Mouse (Mus musculus) telencephalon, adult 2 months (tissue): Measurements from ENCODE around the gene Gm3411.
"Not testable (repeated sequence)": the region's sequence is repeated elsewhere in the genome, so short reads cannot be mapped to it uniquely, and the experiment has no call there.

Experiments used
- DNase-seq: peaks from one replicate; pipeline ENCODE4 v3.0.0-alpha.2; 2011; ENCODE audit warnings: low read depth, low spot score

Gene Gm3411

GRCm38 (mm10) chr14:6286931-6287715, at the start of gene Gm3411:
Gm3411 (minus strand) TSS chr14:6287250.
- not testable (repeated sequence) for DNase-seq

DNA sequence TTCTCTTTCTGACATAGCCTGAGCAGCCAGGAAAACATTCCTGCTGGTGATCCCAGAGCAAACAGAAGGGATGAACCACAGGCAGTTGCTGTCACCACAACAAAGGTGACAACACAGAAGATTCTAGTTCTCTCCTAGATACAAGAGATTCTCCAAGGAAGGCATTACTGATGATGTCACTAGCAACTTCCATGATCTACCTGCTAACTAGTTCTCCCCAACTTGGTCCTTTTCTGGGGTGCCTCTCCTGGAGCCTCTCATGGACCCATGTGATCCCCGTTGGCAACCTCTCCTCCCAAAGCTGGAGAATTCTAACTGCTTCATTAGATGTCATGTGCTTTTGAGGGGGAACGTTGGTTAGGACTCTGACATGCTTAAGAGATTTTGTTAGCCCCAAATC, 17.7 kb upstream of the Gm3411 start, which contains the start of gene Gm21103:
Gene Gm21103 (minus strand): TSS at position 101 of the 400 bp plus-strand sequence.
- not testable (repeated sequence) for DNase-seq

- DNase-seq, result not testable (repeated sequence)
Measured at GRCm38 (mm10) chr14:6219192-6219591, 67.9 kb downstream of the Gm3411 start, which contains the start of gene Gm21560. Gm21560 (minus strand) TSS chr14:6219292.
